Mouse (Mus musculus): ENCODE results near the gene 1600002K03Rik.

Gene 1600002K03Rik

DNA sequence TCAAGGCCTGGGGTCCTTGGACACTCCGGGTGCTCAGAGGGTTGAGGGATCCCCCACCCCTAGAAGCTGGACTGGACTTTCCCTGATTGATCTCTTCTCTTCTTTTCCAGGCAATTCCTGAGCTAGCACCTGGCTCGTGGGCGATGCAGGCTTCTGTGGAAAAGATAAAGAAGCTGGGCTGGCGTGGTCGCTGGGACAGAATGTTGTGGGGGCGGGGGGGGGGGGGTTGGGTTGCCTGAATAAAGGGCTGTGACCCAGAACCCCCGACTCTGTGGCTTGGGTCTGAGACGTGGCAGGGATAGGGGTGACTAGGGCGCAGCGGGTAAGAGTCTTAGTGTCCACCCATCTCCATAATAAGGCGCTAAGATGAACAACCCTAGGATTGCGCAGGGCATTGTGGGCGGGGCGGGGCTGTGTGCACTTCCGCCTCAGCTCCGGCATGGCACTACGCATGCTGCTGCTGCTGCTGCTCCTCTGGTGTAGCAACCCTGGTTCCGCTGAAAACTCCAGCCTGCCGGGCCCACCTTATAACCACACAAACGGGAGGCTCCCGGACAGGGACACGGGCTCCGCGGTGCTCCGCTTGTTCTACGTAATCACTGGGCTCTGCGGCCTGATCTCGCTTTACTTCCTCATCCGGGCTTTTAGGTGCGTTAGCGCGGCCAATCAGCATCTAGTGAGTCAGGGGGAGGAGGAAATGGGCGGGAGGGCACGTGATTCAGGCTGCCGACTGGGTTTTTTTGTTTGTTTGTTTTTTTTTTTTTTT, at the start of gene 1600002K03Rik:
TSS of gene 1600002K03Rik (plus strand) at position 418 of the 766 bp plus-strand sequence.
- DNase-seq (ENCODE audit: low spot score in 2 of 2) = peak; percentile 80 to 92

DNA sequence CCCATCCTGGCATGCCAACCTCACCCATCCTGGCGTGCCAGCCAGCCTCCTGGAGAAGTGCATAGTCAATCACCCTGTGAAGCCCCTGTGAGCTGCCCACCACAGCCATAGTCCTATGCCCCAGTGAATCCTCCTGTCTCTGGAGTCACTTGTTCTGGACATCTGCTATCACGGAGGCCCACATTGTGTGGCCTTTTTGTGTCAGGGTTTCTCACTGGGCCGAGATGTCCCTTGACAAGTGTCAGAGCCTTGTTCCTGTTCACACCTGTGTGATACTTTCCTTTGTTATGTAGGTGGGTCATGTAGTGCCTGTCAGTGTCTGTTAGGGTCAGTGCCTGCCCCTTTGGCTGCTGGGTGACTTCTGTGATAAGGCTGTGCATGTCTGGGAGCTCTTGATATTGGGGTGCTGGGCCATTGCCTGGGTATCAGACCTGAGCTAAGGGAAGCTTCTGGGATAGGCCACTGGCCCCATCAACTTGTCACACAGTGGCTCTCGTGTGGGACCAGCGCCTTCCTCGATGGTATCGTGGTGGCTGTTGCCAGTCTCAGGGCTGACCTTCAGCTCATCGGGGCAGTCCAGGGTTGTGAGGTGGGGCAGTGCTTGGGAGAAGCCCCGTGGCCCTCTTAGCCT, 48.7 kb upstream of the 1600002K03Rik start:
- DNase-seq (ENCODE audit: low spot score in 2 of 2) = no peak

DNA sequence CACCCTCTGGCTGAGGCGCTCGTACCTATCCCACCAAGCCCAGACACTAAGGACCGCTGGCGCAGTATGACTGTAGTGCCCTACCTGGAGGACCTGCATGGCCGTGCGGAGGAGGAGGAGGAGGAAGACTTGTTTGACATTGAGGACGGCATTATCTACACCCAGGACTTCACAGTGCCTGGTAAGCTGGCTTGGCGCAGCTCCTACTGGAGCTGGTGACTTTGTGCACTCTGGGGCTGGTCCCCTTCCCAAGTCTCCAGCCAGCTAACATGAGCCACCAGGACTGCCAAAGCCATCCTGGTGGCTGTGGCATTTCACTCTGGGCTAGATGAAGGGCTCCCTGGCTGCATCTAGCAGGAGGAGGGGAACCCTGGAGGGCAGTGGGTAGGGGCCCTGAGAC, 44.8 kb upstream of the 1600002K03Rik start:
- DNase-seq (ENCODE audit: low spot score in 2 of 2) = no peak

DNA sequence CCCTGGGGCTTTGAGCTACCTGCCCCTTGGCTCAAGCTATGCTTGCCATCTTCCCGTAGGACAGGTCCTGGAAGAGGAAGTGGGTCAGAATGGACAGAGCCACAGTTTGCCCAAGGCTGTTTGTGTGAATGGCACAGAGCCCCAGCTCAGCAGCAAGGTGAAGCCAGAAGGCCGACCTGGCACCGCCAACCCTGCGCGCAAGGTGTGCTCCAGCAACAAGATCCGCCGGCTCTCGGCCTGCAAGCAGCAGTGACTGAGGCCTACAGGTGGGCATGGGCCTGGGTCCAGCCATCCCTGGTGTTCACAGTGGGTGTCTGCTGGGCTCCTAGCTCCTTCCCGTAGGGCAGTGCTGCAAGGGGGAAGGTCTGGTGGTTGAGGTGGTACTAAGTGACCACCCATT, 42.9 kb upstream of the 1600002K03Rik start:
- DNase-seq (ENCODE audit: low spot score in 2 of 2) = no peak

DNA sequence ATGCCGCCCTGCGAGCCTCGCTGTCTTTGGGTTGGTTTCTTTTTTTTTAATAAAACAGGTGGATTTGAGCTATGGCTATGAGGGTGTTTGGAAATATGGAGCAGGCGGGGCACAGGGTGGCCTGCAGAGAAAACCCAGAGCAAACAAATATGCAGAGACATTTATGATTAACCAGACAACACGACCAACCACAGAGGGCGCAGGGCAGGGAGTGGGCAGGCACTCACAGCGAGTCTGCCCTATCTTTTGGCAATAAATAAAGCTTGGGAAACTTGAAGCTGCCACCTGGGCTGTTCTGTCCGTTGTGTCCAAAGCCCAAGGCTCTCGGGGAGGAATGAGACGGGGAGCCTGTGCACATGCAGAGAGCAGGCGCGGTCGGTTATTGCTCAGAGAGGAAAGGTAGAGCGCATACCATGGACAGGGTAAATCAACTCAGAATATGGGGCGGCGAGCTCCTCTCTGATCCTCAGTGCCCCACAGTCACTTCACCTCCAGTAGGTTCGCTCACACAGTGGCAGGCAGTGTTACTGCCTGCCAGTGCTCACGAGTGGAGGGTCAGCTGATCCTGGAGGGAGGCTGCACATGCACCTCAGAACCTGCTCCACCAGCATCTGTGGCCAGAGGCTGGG, 42.2 kb upstream of the 1600002K03Rik start:
- no peak for DNase-seq (ENCODE audit: low spot score in 2 of 2)

DNA sequence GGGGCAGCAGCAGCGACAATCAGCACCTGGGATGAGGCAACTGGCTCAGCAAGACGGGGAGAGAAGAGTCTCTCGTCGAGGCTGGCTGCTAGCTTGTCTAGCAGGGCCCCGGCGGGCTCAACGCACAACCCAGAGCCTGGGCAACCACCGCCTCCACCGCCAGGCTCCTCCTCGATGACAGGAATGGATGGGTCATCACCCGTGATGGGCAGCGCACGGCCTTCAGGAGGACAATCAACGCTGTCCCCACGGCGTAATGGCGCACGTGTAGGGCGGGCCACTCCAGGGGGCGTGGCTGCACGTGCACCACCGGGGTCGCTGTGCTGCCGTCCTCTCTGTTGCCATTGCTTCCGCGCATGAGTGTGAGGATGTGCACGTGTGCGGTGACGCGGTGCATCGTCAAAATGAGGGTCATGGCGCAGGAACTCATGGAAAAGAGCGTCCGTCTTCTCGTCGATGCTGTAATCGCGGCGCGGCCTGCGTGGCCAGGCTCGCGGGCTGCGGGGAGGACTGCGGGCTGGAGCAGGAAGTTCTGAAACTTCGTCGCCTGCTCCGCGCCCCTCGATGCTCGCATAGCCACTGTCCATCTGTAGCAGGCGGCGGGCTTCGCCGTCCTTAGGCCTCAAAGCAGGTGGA, 41.3 kb upstream of the 1600002K03Rik start:
- peak in 1 of 2 experiments; percentile 65 for DNase-seq (ENCODE audit: low spot score in 2 of 2)

DNA sequence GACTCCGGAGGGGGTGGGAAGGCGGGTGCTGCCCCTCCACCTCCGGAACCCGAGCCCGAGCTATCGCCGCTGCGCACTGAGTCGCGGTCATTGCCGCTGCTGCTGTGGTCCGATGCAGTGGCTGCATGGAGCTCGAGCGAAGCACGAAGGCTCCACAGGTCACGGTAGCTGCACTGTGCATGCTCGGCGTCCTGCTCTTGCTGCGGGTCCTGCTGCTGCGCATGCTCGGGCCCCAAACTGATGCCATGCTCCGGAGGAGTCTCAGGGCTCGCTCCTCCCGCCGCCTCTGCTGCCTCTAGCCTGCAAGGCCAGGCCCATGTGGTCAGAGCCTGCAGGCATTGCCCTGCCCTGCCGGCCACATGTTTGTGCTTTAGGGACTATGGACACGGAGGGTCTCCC, 40.8 kb upstream of the 1600002K03Rik start:
- DNase-seq (ENCODE audit: low spot score in 2 of 2) = peak in 1 of 2 experiments; percentile 35

DNA sequence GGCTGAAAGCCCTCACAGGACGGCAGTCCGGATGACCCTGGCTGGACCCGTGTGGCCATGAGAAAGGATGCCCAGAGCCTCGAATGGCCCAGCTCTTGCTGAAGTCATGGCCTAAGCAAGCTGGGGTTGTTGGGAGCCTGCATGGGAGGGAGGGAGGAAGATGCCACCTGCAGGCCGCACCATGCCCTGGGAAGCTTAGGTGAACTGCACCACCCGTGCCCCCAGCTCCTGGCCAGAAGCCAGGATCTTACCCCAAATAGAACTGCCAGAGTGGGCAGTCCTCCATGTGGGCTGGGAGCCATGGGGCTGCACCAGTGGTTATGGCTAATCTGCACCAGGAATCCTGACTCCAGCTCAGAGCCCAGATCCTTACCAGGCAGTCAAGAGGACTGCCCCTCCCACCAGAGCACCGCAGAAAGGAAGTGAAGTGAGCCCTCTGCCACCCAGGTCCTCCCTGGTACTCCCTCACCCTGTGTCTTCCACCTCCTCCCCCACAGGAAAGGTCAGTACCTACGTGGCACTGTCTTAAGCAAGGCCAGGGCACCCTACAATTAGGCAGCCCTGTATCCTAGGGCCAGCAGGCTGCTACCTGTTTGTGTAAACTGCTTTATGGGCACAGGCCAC, 39.4 kb upstream of the 1600002K03Rik start:
- DNase-seq (ENCODE audit: low spot score in 2 of 2) = peak in 1 of 2 experiments; percentile 51

DNA sequence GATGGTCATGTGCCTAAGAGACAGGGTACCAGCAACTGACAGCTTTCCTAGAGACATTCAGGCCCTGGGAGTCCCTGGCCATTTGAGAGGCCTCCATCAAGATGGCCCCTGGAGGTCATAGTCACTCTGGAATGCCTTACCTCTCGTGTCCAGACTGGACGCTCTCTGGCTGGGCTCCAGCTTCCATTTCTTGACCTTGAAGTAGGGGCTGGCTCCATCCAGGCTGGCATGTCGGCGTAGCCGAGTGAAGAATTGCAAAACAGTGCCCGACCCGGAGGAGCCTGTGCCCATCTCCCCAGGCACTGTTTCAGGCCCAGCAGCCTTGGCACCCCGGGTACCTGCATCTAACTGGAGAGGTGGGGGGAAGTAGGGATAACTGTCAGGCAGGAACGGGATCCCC, 38.3 kb upstream of the 1600002K03Rik start:
- no peak for DNase-seq (ENCODE audit: low spot score in 2 of 2)

DNA sequence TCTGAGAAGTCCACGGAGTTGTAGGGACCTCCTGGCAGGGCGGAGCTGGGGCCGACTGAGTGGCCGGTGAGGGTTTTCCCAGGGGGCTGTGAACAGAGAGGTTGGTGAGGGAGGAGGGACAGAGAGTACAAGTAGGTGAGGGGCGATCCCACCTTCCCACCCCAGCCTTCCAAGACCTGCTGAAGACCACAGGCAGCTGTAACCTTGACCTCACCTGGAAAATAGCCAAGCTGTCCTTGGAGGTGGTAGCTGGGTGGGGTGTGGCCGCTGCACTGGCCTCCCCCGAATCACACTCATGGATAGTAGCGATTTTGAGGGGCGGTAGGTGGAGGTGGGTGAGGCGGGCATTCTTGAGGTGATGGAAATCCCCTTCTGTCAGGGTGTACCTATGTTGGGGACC, 37.6 kb upstream of the 1600002K03Rik start:
- DNase-seq (ENCODE audit: low spot score in 2 of 2) = no peak

DNA sequence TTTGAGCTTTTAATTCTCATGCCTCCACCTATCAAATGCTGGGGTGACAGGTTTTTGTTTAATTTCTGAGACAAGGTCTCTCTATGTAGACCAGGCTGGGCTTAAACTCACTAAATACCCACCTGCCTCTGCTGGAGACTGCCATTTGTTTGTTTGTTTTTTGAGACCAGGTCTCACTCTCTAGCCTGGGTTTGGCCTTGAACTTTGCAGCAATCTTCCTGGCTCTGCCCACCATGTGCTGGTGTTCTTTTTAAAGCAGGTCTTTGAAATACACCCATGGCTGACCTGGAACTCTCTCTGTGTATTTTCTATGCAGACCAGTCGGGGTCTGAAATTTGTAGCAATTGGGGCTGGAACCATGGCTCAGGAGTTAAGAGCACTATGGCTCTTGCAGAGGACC, 37.1 kb upstream of the 1600002K03Rik start:
- DNase-seq (ENCODE audit: low spot score in 2 of 2) = no peak

DNA sequence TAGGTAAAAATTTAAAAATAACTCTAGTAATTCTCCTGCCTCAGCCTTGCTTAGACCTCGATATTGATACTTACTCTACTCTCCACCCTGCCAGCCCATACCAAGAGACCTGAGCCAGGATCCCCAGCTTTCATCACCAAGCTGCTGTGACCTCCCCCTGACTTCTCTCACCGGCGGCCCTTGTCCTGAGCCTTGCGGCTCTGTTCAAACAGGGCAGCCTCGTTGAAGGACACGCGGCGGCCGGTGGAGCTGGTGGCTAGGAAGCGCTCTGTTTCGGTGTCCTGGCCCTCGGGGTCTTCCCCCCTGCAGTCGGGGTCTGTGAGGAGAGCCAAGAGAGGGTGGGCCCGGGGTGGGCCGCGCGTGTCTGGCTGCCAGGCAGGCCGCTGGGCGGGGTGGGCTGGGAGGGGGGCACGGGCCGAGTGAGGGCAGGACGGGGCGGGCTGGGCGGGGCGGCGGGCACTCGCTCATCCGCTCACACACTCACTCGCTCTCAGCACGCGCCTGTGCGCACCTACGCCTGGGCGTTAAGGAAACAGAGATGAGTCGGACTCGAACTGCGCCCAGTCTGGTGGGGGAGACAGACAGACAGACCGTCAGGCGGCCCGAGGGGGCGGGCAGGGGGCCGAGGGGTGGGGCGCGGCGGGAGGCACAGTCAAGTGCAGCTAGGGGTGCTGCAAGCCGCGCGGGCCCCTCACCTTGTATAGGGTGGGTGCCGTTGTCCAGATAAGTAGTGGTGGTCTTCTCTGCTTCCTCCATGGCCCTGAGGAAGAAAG, 36.4 kb upstream of the 1600002K03Rik start:
- DNase-seq (ENCODE audit: low spot score in 2 of 2) = no peak

DNA sequence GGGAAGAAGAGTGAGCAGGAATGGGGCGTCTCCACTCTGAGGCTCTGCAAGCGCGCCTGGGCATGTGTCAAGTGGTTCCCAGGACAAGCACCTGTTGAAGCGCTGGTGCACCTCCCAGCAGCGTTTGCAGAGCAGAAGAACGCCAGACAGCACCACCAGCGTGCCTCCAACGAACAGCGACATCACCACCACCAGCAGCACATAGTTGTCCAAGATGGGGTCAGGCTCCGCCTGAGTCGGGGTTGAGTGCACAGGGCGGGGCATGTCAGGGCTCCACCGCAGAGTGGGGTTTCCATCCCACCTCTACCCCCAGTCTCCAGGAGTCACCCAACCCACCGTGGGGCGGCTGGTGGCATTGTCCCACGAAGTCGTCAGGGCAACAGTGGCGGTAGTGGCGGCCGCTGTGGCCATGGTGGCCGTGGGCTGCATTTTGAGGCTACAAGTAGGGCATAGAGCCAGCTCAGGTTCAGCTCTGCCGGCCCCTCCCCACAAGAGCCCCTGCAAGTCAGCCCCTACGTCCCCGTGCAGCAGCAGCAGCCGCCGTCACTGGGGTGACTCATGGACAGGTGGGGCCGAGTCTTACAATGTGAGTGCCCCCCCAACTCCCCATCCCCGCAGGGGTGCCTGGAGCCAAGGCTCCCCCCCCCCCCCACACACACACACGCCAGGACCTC, 35.7 kb upstream of the 1600002K03Rik start:
- DNase-seq (ENCODE audit: low spot score in 2 of 2) = no peak

DNA sequence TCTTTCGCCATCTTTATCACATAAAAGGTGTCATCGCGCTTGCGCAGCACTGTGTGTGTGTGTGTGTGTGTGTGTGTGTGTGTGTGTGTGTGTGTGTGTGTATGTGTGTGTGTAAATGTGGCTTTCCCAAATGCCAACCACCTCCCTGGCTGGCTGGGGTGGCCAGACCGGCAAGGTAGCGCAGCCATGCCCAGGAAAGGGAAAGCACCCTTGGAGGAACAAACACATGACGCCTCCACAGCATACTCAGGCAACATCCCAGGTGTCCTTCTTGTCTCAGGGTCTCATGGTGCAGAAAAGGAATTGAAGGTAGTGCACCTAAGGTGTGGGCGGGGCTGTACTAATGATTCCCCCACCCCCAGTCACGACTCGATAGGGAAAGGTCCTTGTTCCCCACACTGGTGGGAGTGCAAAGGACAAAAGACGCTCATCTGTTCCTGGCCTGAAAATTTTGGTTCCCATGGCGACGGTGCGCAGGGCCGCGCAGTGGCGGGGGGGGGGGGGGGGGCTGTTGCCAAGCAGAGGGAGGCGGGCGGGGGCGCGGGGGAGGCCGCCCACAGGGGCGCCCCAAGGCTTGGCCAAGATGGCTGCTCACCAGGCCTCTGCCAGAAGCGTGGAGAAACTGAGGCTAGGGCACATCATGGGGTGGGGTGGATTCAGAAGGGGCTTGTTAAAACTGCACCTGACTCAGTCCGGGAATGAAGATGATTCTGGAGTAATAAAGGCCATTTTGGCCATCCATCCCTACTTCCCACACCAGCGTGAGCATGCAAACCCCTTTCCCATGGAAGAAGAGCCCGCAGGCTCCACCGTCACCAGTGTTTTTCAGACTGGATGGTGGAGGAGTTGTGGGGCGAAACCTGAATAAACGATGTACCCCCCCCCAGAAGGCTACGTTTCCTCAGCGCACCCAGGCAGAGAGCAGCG, 34.9 kb upstream of the 1600002K03Rik start:
- DNase-seq (ENCODE audit: low spot score in 2 of 2) = no peak

DNA sequence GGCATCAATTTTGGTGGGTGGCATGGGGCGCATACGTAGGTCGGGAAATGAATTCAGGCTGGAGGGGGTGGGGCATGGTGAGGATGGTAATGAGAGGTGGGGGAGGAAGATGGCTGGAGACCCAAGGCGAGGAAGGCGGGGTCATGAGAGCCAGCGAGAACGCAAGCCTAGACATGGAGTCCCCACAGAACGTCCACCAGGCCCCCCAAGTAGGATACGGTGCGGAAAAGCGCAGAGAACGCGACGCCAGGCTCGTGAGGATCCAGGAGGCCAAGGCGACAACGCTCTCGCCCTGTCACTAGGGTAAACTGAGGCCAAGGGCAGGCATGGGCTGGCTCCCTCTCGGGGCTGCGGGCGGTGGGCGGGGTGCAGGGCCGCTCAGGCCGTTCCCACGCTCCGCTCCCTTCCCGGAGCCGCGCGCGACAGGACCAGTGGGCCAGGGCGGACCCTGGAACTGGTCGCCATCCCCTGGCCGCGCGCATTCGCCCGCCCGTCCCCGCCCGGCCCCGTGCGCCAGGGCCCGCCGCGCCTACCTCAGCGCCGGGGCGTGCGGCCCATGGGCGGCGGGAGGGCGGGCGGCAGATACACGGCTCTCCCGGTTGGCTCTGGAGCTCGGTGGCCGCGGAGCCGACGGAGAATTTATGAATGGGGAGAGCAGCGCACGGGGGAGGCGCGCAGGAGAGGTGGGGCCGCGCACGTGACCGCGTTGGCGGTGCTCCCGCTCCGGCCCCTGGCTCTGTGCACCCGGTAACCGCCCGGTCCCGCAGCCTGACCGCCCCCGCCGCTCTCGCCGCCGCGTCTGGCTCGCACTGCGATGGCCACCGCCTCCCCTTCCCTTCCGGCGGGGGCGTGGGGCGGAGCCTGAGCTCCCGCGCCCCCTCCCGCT, 33.9 kb upstream of the 1600002K03Rik start, which contains the start of gene Atp5d:
TSS of gene Atp5d (plus strand) at position 80 of the 886 bp plus-strand sequence.
- DNase-seq (ENCODE audit: low spot score in 2 of 2) = peak in 1 of 2 experiments; percentile 73

DNA sequence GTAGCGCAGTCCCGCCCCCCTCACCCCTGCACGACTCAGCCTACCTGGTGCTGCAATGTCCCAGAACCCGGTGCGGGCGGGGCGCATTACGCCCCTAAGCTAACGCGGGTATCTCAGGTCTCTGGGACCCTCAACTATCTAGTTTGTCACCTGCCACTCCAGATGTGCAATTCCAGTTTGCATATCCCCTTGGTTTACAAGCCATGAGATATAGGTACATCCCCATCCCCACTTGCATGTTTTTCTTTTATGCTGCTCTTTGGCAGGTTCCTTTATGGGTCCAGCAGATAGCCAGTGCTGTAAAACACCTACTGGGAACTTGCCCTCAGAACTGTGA, 33.3 kb upstream of the 1600002K03Rik start:
- no peak for DNase-seq (ENCODE audit: low spot score in 2 of 2)

DNA sequence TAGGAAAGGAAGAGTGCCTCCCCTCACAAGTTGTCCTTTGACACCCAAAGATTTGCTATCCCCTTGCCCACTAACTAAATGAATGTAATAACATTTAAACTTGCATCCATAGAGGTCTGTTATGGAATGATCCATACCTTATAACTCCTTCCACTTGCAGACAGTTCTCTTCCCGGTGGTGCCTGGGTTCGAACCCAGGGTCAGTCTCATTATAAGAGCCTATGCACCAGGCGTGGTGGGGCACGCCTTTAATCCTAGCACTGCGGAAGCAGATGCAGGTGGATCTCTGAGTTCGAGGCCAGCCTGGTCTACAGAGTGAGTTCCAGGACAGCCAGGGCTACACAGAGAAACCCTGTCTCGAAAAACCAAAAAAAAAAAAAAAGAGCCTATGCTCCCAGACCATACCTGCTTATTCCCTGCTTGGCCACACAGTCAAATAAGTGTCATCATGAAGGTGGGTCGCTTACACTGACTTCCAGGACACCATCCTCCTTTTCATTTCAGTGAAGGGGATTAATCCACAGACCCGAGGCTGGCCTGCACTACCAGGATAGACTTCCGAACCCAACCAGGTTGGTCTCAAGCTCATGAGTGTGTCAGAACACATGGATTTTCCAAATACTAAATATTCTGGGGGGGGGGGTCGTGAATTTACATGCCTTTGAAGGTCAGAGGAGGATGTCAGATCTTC, 32.6 kb upstream of the 1600002K03Rik start:
- DNase-seq (ENCODE audit: low spot score in 2 of 2) = no peak

DNA sequence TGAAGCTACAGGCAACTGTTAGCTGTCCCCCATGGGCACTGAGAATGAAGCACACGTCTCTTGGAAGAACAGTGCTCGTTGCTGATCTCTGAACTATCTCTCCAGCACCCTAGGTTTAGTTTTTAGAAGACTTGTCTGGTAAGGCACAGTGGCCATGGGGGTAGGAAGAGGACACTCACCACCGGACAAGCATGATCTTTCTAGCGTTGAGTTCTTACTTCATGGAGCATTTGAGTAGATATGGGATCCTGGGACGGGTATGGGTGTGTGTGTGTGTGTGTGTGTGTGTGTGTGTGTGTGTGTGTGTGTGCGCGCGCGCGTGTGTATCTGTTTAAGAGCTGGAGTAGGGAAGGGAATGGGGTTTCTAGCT, 32.1 kb upstream of the 1600002K03Rik start, which contains the start of gene Cbarp:
TSS of gene Cbarp (minus strand) at position 170 of the 370 bp plus-strand sequence.
- no peak for DNase-seq (ENCODE audit: low spot score in 2 of 2)
